Mouse (Mus musculus): ENCODE results near the gene Scp2.

DNA sequence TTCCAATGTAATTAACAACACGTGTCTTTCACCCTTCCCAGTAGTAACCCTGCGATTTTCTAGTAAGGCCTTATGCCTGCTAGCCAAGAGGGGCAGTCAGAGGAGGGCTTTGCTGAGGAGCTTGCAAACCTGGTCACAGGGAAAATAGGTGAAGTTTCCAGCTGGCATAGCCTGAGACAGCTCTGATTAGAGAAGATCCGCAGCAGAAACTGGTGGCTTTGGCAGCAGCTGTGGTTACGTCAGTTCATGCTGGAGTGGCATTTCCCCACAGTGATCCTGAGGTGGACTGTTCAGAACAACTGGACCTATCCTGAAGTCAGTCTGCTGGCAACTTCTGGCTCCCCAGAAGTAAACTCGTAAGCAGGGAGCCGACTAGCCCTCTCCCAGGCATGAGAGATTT lies 23.3 kb upstream of the Scp2 start:
- TF ChIP-seq GATA1 (IDR thresholded peaks at IDR 0.05; ENCODE audit: borderline replicate concordance, low read length) (no peak), CTCF (IDR thresholded peaks at IDR 0.05; ENCODE audit: low read depth, low read length) (no peak), TAL1 (conservative IDR thresholded peaks at IDR 0.05; ENCODE audit: low read depth, low read length) (no peak), POLR2AphosphoS5 (IDR thresholded peaks at IDR 0.05; ENCODE audit: insufficient replicate concordance, low read depth, low read length) (no peak)

All from G1E (cell line).